Mouse (Mus musculus) gastrocnemius, postnatal 10 days (tissue): ENCODE measurements around the gene Spns3. TPM values are rescaled to one million over a fixed set of nuclear protein-coding genes. Genes with fewer than 3 reads are reported as not detected.

Experiments used
- DNase-seq: peaks from one replicate; pipeline ENCODE4 v3.0.0; 2021; ENCODE audit warnings: mixed read lengths
- long read RNA-seq, 2 experiments: library from polyadenylated mRNA; stranded (forward); transcript quantifications; one replicate each; pipeline ENCODE4 v2.0.0; 2021
- total RNA-seq, 2 experiments: library from RNA; stranded (reverse); gene quantifications; 2 replicates each; pipeline ENCODE4 v1.2.3; 2021

The Spns3 gene
- under 1 TPM; 0.21 to 0.63 TPM for total RNA-seq
- long read RNA-seq, experiment 1, partial matches to known transcripts, result 1 of 1 reads
- long read RNA-seq, experiment 1, other reads (novel, unspliced or antisense), result 0 of 1 reads
- long read RNA-seq, experiment 2, result 0 reads

GRCm38 (mm10) chr11:72550134-72550988, at the start of gene Spns3:
Gene Spns3, minus strand, starts transcription at chr11:72550506.
- no peak for DNase-seq

- no peak for DNase-seq
Observed at GRCm38 (mm10) chr11:72597780-72598179, 47.5 kb upstream of the Spns3 start.

GRCm38 (mm10) chr11:72595010-72595737, 44.9 kb upstream of the Spns3 start:
- no peak for DNase-seq

- no peak for DNase-seq
Observed at GRCm38 (mm10) chr11:72587537-72588233, 37.4 kb upstream of the Spns3 start.

GRCm38 (mm10) chr11:72586570-72586969, 36.3 kb upstream of the Spns3 start:
- DNase-seq, result no peak

GRCm38 (mm10) chr11:72583092-72583491, 32.8 kb upstream of the Spns3 start:
- no peak for DNase-seq

GRCm38 (mm10) chr11:72582448-72582705, 32.1 kb upstream of the Spns3 start:
- no peak for DNase-seq

- peak; percentile 15 for DNase-seq
Observed at GRCm38 (mm10) chr11:72581609-72582447, 31.5 kb upstream of the Spns3 start.

GRCm38 (mm10) chr11:72578471-72578870, 28.2 kb upstream of the Spns3 start:
- no peak for DNase-seq

- no peak for DNase-seq
Observed at GRCm38 (mm10) chr11:72576466-72577351, 26.4 kb upstream of the Spns3 start.

GRCm38 (mm10) chr11:72576111-72576465, 25.8 kb upstream of the Spns3 start:
- DNase-seq, result peak; percentile 21

- no peak for DNase-seq
Observed at GRCm38 (mm10) chr11:72573819-72574218, 23.5 kb upstream of the Spns3 start.

- peak; percentile 79 for DNase-seq
Observed at GRCm38 (mm10) chr11:72570319-72570979, 20.1 kb upstream of the Spns3 start.

- DNase-seq, result no peak
Observed at GRCm38 (mm10) chr11:72569671-72570318, 19.5 kb upstream of the Spns3 start.

- no peak for DNase-seq
Observed at GRCm38 (mm10) chr11:72569051-72569450, 18.7 kb upstream of the Spns3 start.

- DNase-seq, result no peak
Observed at GRCm38 (mm10) chr11:72566816-72567338, 16.6 kb upstream of the Spns3 start.

GRCm38 (mm10) chr11:72566304-72566703, 16.0 kb upstream of the Spns3 start:
- no peak for DNase-seq

GRCm38 (mm10) chr11:72564232-72564807, 14.0 kb upstream of the Spns3 start:
- DNase-seq, result no peak

- no peak for DNase-seq
Observed at GRCm38 (mm10) chr11:72560661-72561060, 10.4 kb upstream of the Spns3 start.
